ENCODE assay signal across 8 mouse cellular contexts in genomic region chr11:87470807-87471698, GRCm38 (mm10).
DNase-seq lines count a peak whose midpoint lies in the region; ATAC-seq and TF ChIP-seq lines count a peak whose summit lies in the region.
"Not testable (repeated sequence)": the region's sequence is repeated elsewhere in the genome, so short reads cannot be mapped to it uniquely, and the experiment has no call there.

No protein-coding gene starts in this region.

- not testable (repeated sequence) for H3K9me3 ChIP-seq in hindbrain, postnatal 0 days (ENCODE audit: low read length)

- ATAC-seq in activated CD4-positive, CD25-positive, alpha-beta regulatory T cell, adult 4 months, result peak; percentile 74
- ATAC-seq in hindbrain, postnatal 0 days, result peak; percentile 99
- ATAC-seq in megakaryocyte, adult 5-6 weeks (ENCODE audit: poor library complexity, severe bottlenecking), result peak; percentile 97

- not testable (repeated sequence) for H3K27me3 ChIP-seq in hindbrain, postnatal 0 days (ENCODE audit: insufficient read depth, low read length)

- DNase-seq in gastrocnemius, adult 8-10 months (ENCODE audit: low spot score in 2 of 2), result peak; percentile 42 to 70
- peak; percentile 77 for DNase-seq in hindbrain, postnatal 0 days (ENCODE audit: low spot score)
- peak; percentile 41 to 49 for DNase-seq in left cerebral cortex, adult 2 months (ENCODE audit: extremely low spot score in 1 of 2, low spot score in 2 of 2)
- peak; percentile 54 for DNase-seq in right cerebral cortex, adult 18-20 months
- DNase-seq in urinary bladder, adult 18-20 months (ENCODE audit: low spot score in 2 of 2), result peak; percentile 44 to 62

- peak overlapping the region; percentile 14; the same call in 1 of the 2 replicates for H3K4me3 ChIP-seq in cortical plate, adult 2 months (ENCODE audit: insufficient read depth, low read length)
- H3K4me3 ChIP-seq in hindbrain, postnatal 0 days (ENCODE audit: low read length), result peak overlapping the region; percentile 23
- H3K4me3 ChIP-seq in left cerebral cortex, adult 2 months, result peak overlapping the region; percentile 33

- not testable (repeated sequence) for H3K36me3 ChIP-seq in hindbrain, postnatal 0 days (ENCODE audit: insufficient read depth, low read length)

- WGBS in hindbrain, postnatal 0 days, result under 1% methylated on average over 25 of the region's 63 CpGs

- not testable (repeated sequence) for H3K9ac ChIP-seq in hindbrain, postnatal 0 days (replicated peaks; ENCODE audit: low read length)

- not testable (repeated sequence) for TF ChIP-seq CTCF in cortical plate, adult 2 months (IDR thresholded peaks at IDR 0.05; ENCODE audit: extremely low read depth, insufficient read depth, low read length); hindbrain, postnatal 0 days (IDR thresholded peaks at IDR 0.05; ENCODE audit: low read depth); left cerebral cortex, adult 2 months (IDR thresholded peaks at IDR 0.05)

- intact Hi-C loops in left cerebral cortex, adult 2 months (cut with DNase I), result not testable (repeated sequence)

- H3K4me1 ChIP-seq in cortical plate, adult 2 months (ENCODE audit: control insufficient read depth, insufficient read depth, low read length); hindbrain, postnatal 0 days (ENCODE audit: insufficient read depth, low read length): not testable (repeated sequence)

- TF ChIP-seq POLR2A in cortical plate, adult 2 months (IDR thresholded peaks at IDR 0.05; ENCODE audit: extremely low read depth, insufficient read depth, low read length), result not testable (repeated sequence)

- H3K4me2 ChIP-seq in hindbrain, postnatal 0 days (ENCODE audit: low read depth, low read length), result peak overlapping the region; percentile 44

- H3K27ac ChIP-seq in cortical plate, adult 2 months (ENCODE audit: insufficient read depth, low read length); hindbrain, postnatal 0 days: not testable (repeated sequence)
- H3K27ac ChIP-seq in left cerebral cortex, adult 2 months, result 0 out of 2 replicates have a peak overlapping the region, but pooled peaks have one; percentile 26
